Mouse (Mus musculus) spleen, postnatal 14 days (tissue): ENCODE data around the gene Scube2.

Experiments
- DNase-seq, 2 experiments: peaks; one replicate each; pipeline ENCODE4 v3.0.0; 2021 to 2022; ENCODE audit warnings: low spot score in 2 of 2

Gene Scube2

GRCm38 (mm10) chr7:109865370-109866229 lies at the start of gene Scube2:
Gene Scube2, minus strand, starts transcription at chr7:109865679.
- no peak for DNase-seq

DNA sequence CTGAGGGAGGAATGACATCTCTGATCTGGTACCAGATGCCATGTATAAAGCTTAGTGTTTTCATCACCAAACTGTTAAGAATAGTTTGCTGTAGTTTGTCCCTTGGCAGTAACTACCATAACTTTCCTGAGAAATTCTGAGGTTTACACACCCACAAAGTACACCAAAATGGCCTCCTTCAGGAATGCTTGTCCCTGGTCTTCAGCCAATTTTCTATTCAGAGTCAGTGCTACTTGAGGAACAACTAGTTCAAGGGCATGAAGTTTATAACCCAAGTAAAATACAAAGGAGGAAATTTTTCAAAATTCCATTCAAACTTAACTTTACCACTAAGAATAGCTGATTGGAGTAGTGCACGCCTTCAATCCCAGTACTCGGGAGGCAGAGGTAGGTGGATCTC lies 40.7 kb upstream of the Scube2 start:
- DNase-seq, result no peak

DNA sequence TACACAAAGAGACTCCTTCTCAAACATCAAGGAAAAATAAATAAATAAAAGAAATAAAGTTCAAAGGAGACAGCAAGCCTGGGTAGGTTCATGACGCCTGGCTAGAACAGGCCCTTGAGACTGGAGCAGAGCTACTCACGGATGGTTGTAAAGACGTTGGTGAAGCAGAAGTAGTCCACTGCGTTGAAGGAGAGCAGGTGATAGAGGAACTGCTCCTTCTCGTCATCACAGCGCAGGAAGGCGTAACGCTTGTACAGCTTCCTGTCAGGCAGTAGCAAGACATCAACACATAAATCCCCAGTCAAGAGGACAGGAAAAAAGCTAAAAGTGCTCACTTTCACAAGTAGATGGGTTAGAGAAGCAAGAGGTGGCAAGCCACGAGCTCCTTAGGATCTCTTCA lies 35.4 kb upstream of the Scube2 start:
- peak in 1 of 2 experiments; percentile 11 for DNase-seq

- no peak for DNase-seq
Measured at GRCm38 (mm10) chr7:109898911-109899310, 33.4 kb upstream of the Scube2 start.

- DNase-seq, result peak; percentile 32 to 55
Measured at GRCm38 (mm10) chr7:109892530-109892929, 27.1 kb upstream of the Scube2 start.

- DNase-seq, result no peak
Measured at GRCm38 (mm10) chr7:109891786-109892185, 26.3 kb upstream of the Scube2 start.

- DNase-seq, result no peak
Measured at GRCm38 (mm10) chr7:109890256-109890655, 24.8 kb upstream of the Scube2 start.

DNA sequence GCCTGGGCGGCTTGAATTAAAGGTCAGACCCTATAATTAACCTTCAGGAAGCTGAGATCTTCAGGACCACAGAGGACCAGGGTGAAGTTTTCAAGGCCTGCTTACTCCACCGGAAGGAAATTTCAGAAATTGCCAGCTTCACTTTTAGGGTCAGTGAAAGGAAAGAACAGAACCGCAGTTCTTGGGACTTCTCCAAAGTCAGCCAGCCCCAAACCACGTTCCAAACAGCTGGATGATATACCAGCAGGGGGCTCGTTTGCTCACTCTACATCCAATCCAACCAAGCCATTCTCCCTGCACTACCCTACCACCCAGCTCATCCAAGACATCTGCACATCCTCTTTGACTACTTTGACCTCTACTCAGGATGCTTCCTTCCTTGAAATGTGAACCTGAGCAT lies 23.8 kb upstream of the Scube2 start:
- DNase-seq, result no peak

DNA sequence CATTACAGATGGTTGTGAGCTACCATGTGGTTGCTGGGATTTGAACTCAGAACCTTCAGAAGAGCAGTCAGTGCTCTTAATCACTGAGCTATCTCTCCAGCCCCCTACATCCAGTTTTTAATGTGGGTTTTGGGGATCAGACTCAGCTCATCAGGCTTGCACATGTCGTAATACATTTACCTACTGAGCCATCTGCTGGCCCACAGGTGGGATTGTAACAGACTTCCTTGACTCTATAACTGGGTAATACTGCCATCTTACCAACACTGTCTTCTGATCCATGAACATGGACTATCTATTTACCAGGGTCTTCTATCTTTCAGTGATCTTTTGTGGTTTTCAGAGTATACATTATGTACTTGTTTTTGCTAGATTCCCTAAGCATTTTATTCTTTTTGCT lies 20.8 kb upstream of the Scube2 start:
- DNase-seq, result no peak

DNA sequence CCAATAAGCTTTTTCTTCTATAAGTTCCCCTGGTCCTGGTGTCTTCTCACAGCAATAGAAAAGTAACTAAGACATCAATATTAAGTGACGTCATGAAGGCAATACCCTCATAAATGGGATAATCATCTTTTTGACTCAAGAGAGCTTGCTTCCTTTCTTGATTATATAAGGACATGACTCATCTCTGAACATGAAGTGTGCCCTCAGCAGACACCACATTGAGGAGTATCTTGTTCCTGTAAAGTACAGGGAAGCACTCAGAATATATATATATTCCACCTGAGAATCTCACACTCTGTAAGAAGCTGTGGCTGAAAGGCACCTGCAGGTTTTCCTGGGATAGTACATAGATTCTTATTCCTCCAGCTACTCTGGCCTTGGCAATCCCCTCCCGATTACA lies 17.1 kb upstream of the Scube2 start:
- no peak for DNase-seq

DNA sequence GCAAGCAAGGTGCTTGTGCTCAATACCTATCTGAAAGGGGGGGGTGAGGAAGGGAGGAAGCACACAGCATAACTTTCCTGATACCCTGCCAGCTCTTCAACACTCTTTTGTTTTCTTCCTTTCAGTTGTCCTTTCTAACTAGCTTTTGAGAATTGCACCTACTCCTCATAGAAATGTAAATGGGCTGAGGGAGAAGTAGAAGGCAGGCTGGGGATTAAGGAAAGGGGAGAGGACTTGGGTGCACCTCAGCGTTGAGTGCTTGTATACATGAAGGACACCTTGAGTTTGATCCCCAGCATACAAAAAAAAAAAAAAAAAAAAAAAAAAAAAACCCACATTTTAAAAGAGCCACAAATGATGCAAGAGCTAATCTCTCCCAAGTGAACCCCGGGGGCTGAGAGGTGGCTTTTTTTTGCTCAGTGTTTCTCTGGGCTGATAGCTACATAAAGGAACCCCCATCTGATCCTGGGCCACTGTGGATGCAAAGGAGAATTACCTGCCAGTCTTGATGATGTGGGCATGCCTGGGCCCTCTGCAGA lies 16.2 kb upstream of the Scube2 start:
- no peak for DNase-seq

GRCm38 (mm10) chr7:109879158-109879557 lies 13.7 kb upstream of the Scube2 start:
- DNase-seq, result no peak

DNA sequence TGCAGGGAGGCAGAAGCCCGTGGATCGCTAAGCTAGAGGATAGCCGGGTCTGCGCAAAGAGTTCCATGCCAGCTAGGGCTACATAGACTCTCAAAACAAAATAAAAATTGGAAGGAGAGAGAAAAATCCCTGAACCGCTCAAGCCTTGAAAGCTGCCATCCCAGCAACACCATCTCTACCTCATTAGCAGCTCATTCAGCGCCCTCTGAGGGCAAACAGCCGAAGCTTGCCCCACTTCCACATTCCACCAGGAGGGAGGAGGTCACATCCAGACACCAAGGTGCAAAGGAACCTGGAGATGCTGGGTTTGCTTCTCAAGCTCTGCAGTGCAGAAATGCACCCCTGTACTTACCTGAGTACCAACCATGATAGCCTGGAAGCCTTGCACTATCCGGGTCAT lies 10.6 kb upstream of the Scube2 start:
- no peak for DNase-seq

GRCm38 (mm10) chr7:109875598-109875997 lies 10.1 kb upstream of the Scube2 start:
- DNase-seq, result no peak

- no peak for DNase-seq
Measured at GRCm38 (mm10) chr7:109875033-109875432, 9.6 kb upstream of the Scube2 start.

DNA sequence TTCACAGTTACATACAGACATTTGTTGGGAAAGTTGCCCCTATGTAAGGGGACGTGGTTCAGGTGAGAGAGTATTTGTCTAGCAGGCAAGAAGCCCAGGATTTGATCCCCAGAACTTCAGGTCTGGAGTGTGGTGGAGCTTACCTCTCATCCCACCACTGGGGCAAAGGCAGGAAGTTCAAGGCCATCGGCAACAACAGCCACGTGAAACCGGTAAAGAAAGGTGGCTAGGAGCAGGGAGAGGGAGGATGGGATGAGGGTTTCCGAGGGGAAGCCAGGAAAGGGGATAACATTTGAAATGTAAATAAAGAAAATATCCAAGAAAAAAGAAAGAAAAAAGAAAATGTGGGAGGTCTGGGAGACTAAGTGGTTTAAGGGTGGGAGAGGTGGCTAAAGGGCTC lies 7.7 kb upstream of the Scube2 start:
- DNase-seq, result no peak

DNA sequence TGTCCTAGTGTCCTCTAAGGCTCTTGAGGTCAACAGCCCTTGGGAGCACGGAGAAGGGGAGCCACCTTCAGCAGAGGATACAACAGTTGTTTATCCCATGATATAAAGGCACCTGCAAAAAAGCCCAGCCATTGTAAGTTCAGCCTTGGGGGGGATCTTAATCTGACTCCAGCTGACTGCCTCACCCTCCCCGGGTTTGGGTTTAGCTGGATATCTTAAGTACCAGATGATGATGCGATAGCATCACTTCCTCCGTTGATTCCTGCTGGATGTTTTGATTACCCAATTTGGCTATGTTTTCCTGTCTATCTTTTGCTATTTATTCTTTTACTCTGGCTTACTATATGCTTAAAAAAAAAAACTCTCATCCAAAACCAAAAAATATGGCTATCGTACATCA lies 5.8 kb upstream of the Scube2 start:
- DNase-seq, result no peak

- DNase-seq, result no peak
Measured at GRCm38 (mm10) chr7:109868498-109868897, 3.0 kb upstream of the Scube2 start.

GRCm38 (mm10) chr7:109866643-109867042 lies 1.2 kb upstream of the Scube2 start:
- no peak for DNase-seq

- DNase-seq, result no peak
Measured at GRCm38 (mm10) chr7:109863561-109863960, 1.9 kb downstream of the Scube2 start.

DNA sequence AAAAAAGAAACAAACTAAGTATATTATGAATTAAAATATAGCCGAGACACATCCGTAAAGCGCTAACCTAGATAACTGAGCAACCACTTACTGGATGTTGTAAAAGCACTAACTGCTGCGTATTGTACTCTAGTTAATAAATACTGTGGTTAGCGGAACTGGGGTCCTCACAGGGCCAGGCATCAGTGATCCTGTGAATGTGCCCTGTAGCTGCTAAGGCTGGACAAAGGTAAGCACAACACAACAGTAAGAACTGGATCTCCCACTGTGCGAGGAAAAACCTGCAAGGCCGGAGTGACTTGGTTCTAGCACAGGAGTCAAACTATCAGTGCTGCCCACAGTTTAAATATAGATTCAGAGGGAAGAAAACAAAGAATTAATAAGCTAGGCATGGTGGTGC lies 5.3 kb downstream of the Scube2 start:
- DNase-seq, result no peak

- no peak for DNase-seq
Measured at GRCm38 (mm10) chr7:109859354-109859753, 6.1 kb downstream of the Scube2 start.

GRCm38 (mm10) chr7:109852752-109853212 lies 12.7 kb downstream of the Scube2 start:
- DNase-seq, result no peak
